Mouse (Mus musculus): Measurements from ENCODE around the gene Fam57b.

DNA sequence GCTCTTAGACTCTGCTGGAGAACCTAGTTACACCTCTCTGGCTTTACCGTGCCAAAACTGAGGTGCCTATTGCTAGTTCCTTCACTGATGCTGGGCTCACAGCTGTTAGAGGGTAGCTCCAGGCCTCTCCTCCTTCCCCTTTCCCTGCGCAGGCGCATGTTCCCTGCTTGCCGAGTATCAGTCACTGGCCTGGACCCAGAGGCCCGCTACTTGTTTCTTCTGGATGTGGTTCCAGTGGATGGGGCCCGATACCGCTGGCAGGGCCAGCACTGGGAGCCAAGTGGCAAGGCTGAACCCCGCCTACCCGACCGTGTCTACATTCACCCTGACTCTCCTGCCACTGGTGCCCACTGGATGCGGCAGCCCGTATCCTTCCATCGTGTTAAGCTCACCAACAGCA is 14.8 kb upstream of the Fam57b start:
- TF ChIP-seq POLR2A (IDR thresholded peaks at IDR 0.05; ENCODE audit: insufficient read length, low read depth) = no peak
- no peak for TF ChIP-seq POLR2AphosphoS2 (IDR thresholded peaks at IDR 0.05; ENCODE audit: insufficient read length, low read depth)
- TF ChIP-seq TCF12 (IDR thresholded peaks at IDR 0.05; ENCODE audit: insufficient read depth, poor library complexity, severe bottlenecking) = no peak
- TF ChIP-seq MAX (IDR thresholded peaks at IDR 0.05; ENCODE audit: low read depth) = no peak
- TF ChIP-seq CEBPB (IDR thresholded peaks at IDR 0.05; ENCODE audit: insufficient read depth, poor library complexity, severe bottlenecking) = no peak
- TF ChIP-seq MYOG (IDR thresholded peaks at IDR 0.05; ENCODE audit: control insufficient read depth in 1 of 3, insufficient read depth in 1 of 3, insufficient read length in 2 of 3, low read depth in 2 of 3) = no peak
- no peak for TF ChIP-seq SRF (IDR thresholded peaks at IDR 0.05; ENCODE audit: control insufficient read depth, insufficient read length, low read depth)
- no peak for TF ChIP-seq REST (IDR thresholded peaks at IDR 0.05; ENCODE audit: insufficient read depth, insufficient read length)
- no peak for TF ChIP-seq USF1 (IDR thresholded peaks at IDR 0.05; ENCODE audit: low read depth)
- TF ChIP-seq TCF3 (IDR thresholded peaks at IDR 0.05; ENCODE audit: insufficient read length, low read depth) = no peak
- TF ChIP-seq E2F4 (IDR thresholded peaks at IDR 0.05; ENCODE audit: insufficient read depth) = no peak

Measured in myocyte (in vitro differentiated cells).